Mouse (Mus musculus): ENCODE data around the gene H2al1e. TPM values are rescaled to one million over a fixed set of nuclear protein-coding genes. Genes with fewer than 3 reads are reported as not detected.
"Not testable (repeated sequence)": the region's sequence is repeated elsewhere in the genome, so short reads cannot be mapped to it uniquely, and the experiment has no call there.

H2al1e gene
- not detected in 2 replicates for polyA plus RNA-seq (2012; rRNA removed)

GRCm38 (mm10) chrX:11311634-11312033 lies at the start of gene H2al1e:
Gene H2al1e, plus strand, starts transcription at chrX:11311934.
- not testable (repeated sequence) for H3K4me1 ChIP-seq (replicated peaks; ENCODE audit: control insufficient read depth, insufficient read depth, low read length); H3K27ac ChIP-seq (ENCODE audit: control insufficient read depth, insufficient read depth, low read length); H3K36me3 ChIP-seq (ENCODE audit: control insufficient read depth, insufficient read depth, low read length); H3K27me3 ChIP-seq (ENCODE audit: control insufficient read depth, insufficient read depth, low read length); H3K4me3 ChIP-seq (ENCODE audit: control insufficient read depth, insufficient read depth, low read length); DNase-seq
- no CpG with 5 or more reads among the region's 3 CpGs for whole genome bisulfite sequencing

GRCm38 (mm10) chrX:11264918-11265317 lies 46.8 kb upstream of the H2al1e start:
- no peaks in the 10 kb centered on the region for H3K4me1 ChIP-seq (replicated peaks; ENCODE audit: control insufficient read depth, insufficient read depth, low read length)
- H3K27me3 ChIP-seq (ENCODE audit: control insufficient read depth, insufficient read depth, low read length), result no peaks in the 10 kb centered on the region
- DNase-seq, result no peak
- H3K27ac ChIP-seq (ENCODE audit: control insufficient read depth, insufficient read depth, low read length), result no peak overlapping the region
- 96% methylated on average over 8 of the region's 8 CpGs for WGBS
- no peaks in the 10 kb centered on the region for H3K36me3 ChIP-seq (ENCODE audit: control insufficient read depth, insufficient read depth, low read length)
- no peak for TF ChIP-seq CTCF (IDR thresholded peaks at IDR 0.05; ENCODE audit: borderline replicate concordance, control insufficient read depth, extremely low read depth, insufficient read depth, low read length, poor library complexity)
- TF ChIP-seq POLR2A (IDR thresholded peaks at IDR 0.05; ENCODE audit: control insufficient read depth, extremely low read depth, insufficient read depth, low read length, poor library complexity), result no peak
- H3K4me3 ChIP-seq (ENCODE audit: control insufficient read depth, insufficient read depth, low read length), result no peak overlapping the region

GRCm38 (mm10) chrX:11267791-11268190 lies 43.9 kb upstream of the H2al1e start:
- 71% methylated on average over 7 of the region's 7 CpGs for WGBS
- Histone ChIP-seq H3K36me3 (ENCODE audit: control insufficient read depth, insufficient read depth, low read length) (no peaks in the 10 kb centered on the region), H3K27ac (ENCODE audit: control insufficient read depth, insufficient read depth, low read length) (no peak overlapping the region), H3K4me1 (replicated peaks; ENCODE audit: control insufficient read depth, insufficient read depth, low read length) (no peaks in the 10 kb centered on the region), H3K27me3 (ENCODE audit: control insufficient read depth, insufficient read depth, low read length) (no peaks in the 10 kb centered on the region), H3K4me3 (ENCODE audit: control insufficient read depth, insufficient read depth, low read length) (no peak overlapping the region)
- DNase-seq, result no peak
- no peak for TF ChIP-seq POLR2A (IDR thresholded peaks at IDR 0.05; ENCODE audit: control insufficient read depth, extremely low read depth, insufficient read depth, low read length, poor library complexity)
- TF ChIP-seq CTCF (IDR thresholded peaks at IDR 0.05; ENCODE audit: borderline replicate concordance, control insufficient read depth, extremely low read depth, insufficient read depth, low read length, poor library complexity), result no peak

GRCm38 (mm10) chrX:11269074-11269473 lies 42.7 kb upstream of the H2al1e start:
- H3K36me3 ChIP-seq (ENCODE audit: control insufficient read depth, insufficient read depth, low read length), result no peaks in the 10 kb centered on the region
- no peaks in the 10 kb centered on the region for H3K4me1 ChIP-seq (replicated peaks; ENCODE audit: control insufficient read depth, insufficient read depth, low read length)
- no peak for TF ChIP-seq CTCF (IDR thresholded peaks at IDR 0.05; ENCODE audit: borderline replicate concordance, control insufficient read depth, extremely low read depth, insufficient read depth, low read length, poor library complexity)
- no peak for TF ChIP-seq POLR2A (IDR thresholded peaks at IDR 0.05; ENCODE audit: control insufficient read depth, extremely low read depth, insufficient read depth, low read length, poor library complexity)
- H3K27ac ChIP-seq (ENCODE audit: control insufficient read depth, insufficient read depth, low read length), result no peak overlapping the region
- no peaks in the 10 kb centered on the region for H3K27me3 ChIP-seq (ENCODE audit: control insufficient read depth, insufficient read depth, low read length)
- no peak overlapping the region for H3K4me3 ChIP-seq (ENCODE audit: control insufficient read depth, insufficient read depth, low read length)
- WGBS, result 91% methylated on average over 3 of the region's 3 CpGs
- no peak for DNase-seq

- TF ChIP-seq POLR2A (IDR thresholded peaks at IDR 0.05; ENCODE audit: control insufficient read depth, extremely low read depth, insufficient read depth, low read length, poor library complexity) (no peak), CTCF (IDR thresholded peaks at IDR 0.05; ENCODE audit: borderline replicate concordance, control insufficient read depth, extremely low read depth, insufficient read depth, low read length, poor library complexity) (no peak)
- Histone ChIP-seq H3K27ac (ENCODE audit: control insufficient read depth, insufficient read depth, low read length) (no peak overlapping the region), H3K36me3 (ENCODE audit: control insufficient read depth, insufficient read depth, low read length) (no peaks in the 10 kb centered on the region), H3K27me3 (ENCODE audit: control insufficient read depth, insufficient read depth, low read length) (no peaks in the 10 kb centered on the region), H3K4me1 (replicated peaks; ENCODE audit: control insufficient read depth, insufficient read depth, low read length) (no peaks in the 10 kb centered on the region), H3K4me3 (ENCODE audit: control insufficient read depth, insufficient read depth, low read length) (no peak overlapping the region)
- no peak for DNase-seq
- 96% methylated on average over 3 of the region's 3 CpGs for WGBS
Measured at GRCm38 (mm10) chrX:11273190-11273589, 38.5 kb upstream of the H2al1e start.

GRCm38 (mm10) chrX:11277083-11277482 lies 34.7 kb upstream of the H2al1e start:
- no peak overlapping the region for H3K4me3 ChIP-seq (ENCODE audit: control insufficient read depth, insufficient read depth, low read length)
- no peak for TF ChIP-seq POLR2A (IDR thresholded peaks at IDR 0.05; ENCODE audit: control insufficient read depth, extremely low read depth, insufficient read depth, low read length, poor library complexity)
- no peak for TF ChIP-seq CTCF (IDR thresholded peaks at IDR 0.05; ENCODE audit: borderline replicate concordance, control insufficient read depth, extremely low read depth, insufficient read depth, low read length, poor library complexity)
- WGBS, result 97% methylated on average over 6 of the region's 6 CpGs

GRCm38 (mm10) chrX:11280741-11281140 lies 31.0 kb upstream of the H2al1e start:
- 58% methylated on average over 2 of the region's 2 CpGs for WGBS
- H3K27me3 ChIP-seq (ENCODE audit: control insufficient read depth, insufficient read depth, low read length), result no peaks in the 10 kb centered on the region
- H3K27ac ChIP-seq (ENCODE audit: control insufficient read depth, insufficient read depth, low read length), result no peak overlapping the region
- no peaks in the 10 kb centered on the region for H3K4me1 ChIP-seq (replicated peaks; ENCODE audit: control insufficient read depth, insufficient read depth, low read length)
- H3K4me3 ChIP-seq (ENCODE audit: control insufficient read depth, insufficient read depth, low read length), result no peak overlapping the region
- DNase-seq, result no peak
- no peak for TF ChIP-seq CTCF (IDR thresholded peaks at IDR 0.05; ENCODE audit: borderline replicate concordance, control insufficient read depth, extremely low read depth, insufficient read depth, low read length, poor library complexity)
- TF ChIP-seq POLR2A (IDR thresholded peaks at IDR 0.05; ENCODE audit: control insufficient read depth, extremely low read depth, insufficient read depth, low read length, poor library complexity), result no peak
- no peaks in the 10 kb centered on the region for H3K36me3 ChIP-seq (ENCODE audit: control insufficient read depth, insufficient read depth, low read length)

More at GRCm38 (mm10) chrX:11277083-11277482, 34.7 kb upstream of the H2al1e start:
- Histone ChIP-seq H3K4me1 (replicated peaks; ENCODE audit: control insufficient read depth, insufficient read depth, low read length) (no peaks in the 10 kb centered on the region), H3K27me3 (ENCODE audit: control insufficient read depth, insufficient read depth, low read length) (no peaks in the 10 kb centered on the region), H3K36me3 (ENCODE audit: control insufficient read depth, insufficient read depth, low read length) (no peaks in the 10 kb centered on the region), H3K27ac (ENCODE audit: control insufficient read depth, insufficient read depth, low read length) (no peak overlapping the region)
- no peak for DNase-seq
